Mouse (Mus musculus) thymus, postnatal 25 days (tissue): ENCODE results near the gene A2ml1.
A peak's percentile ranks its signal among the peaks of the same experiment; 100 is the strongest.
"Not testable (repeated sequence)": the region's sequence is repeated elsewhere in the genome, so short reads cannot be mapped to it uniquely, and the experiment has no call there.

Source experiments
- DNase-seq: peaks from one replicate; pipeline ENCODE4 v3.0.0; 2022

A2ml1 gene

DNA sequence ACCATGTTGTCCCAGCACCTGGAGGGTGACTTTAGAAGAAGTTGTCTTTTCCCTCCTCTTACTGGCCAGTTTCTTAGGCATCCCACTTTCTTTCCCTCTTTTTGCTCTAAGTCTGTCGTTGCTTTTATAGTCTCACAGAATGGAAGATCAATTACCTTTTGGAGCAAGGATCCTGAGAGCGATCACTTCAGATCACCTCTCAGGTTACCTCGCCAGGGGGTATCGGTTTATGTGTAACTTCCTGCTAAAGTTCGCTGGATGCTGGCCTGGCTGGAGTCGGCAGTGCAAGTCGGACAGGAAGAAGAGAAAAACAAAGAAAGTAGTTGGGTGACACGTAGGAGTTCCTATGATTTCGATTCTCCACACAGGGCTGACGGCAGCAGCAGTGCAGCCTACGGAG lies at the start of gene A2ml1:
Gene A2ml1 (minus strand): TSS at position 101 of the 400 bp plus-strand sequence.
- no peak for DNase-seq

DNA sequence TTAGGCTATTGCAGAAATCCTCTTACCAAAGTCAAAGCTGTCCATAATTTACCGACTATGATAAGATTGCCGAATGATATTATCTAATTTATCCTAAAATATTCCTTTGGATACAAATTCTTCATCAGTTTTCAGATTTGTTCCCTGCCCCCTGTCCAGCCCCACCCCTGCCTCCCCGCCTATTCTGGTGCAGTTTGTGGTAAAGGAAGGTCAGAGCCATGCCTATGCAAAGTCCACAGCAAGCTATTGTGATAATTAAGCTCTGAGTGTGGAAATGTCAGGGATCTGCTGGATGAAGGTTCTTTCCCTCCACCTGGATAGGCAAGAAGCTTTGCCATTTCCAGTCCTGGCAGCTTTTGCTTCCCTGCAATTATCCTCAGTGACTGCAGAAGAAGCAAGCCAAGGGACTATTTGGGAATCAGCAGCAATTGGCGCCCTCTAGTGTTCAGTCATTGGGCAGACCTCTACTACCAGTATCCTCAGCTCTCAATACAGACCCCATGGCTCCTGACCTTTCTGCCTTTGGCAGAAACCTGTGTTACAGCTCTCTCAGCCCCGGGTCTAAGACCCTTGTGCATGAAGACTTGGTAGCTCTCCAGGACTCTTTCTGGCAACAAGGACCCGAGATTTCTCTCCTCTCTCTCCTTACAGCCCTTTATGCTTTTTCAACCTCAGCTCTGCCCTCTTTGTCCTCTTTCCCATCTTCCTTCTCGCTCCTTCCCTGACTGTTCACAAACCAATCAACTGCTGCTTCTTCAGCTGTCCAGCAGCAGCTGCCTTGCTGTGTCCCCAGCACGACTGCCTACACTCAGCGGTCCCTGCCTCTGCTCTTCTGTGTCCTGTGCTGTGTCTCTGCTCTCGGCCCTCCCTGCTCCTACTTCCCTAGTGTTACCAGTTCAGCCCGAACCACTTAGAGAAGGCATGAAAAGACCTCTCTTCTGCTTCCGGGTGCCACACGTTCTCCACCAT lies 48.6 kb upstream of the A2ml1 start:
- peak; percentile 21 for DNase-seq

- DNase-seq, result not testable (repeated sequence)
Measured at GRCm38 (mm10) chr6:128625246-128625645, 43.8 kb upstream of the A2ml1 start.

DNA sequence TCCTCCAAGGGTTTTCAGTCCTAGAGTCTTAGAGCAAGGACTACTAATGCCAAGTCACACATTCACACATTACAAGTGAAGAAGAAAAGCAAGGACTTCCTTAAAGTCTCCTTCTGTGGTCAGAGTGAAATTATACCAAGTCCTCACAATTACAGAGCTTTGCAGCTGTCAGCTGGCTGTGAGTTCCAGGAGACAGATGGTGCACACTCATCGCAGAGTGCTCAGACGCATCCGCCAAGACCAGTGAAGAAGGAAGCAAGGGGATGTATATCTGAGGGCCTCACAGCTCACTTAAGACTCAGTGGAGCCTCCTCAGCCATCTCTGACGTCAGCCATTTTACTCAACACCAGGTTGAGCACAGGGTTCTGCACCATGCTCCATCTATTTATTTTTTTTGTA lies 43.0 kb upstream of the A2ml1 start:
- no peak for DNase-seq

GRCm38 (mm10) chr6:128623433-128623832 lies 42.0 kb upstream of the A2ml1 start, which contains the start of gene Klrb1a:
Klrb1a (minus strand) TSS chr6:128623533.
- not testable (repeated sequence) for DNase-seq

- DNase-seq, result no peak
Measured at GRCm38 (mm10) chr6:128622733-128623132, 41.3 kb upstream of the A2ml1 start.

DNA sequence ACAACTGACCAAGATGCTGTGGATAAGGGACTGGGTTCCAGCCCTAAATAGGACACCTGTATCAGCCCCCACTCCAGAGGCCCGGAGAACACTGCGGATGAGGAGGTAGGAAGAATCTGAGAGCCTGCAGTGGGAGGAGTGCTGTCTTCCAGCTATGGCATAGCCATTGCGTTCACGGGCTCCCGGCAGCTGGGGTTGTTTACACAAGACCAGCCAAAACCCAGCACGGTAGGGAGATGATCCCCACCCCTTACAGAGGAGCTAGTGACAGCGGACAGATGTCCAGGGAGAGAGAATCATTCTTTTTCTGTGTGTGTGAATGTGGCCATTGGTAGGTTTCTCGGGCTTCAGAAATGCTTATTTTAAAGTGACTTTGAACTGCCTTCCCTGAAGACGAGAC lies 24.9 kb upstream of the A2ml1 start:
- no peak for DNase-seq

- no peak for DNase-seq
Measured at GRCm38 (mm10) chr6:128604512-128604911, 23.1 kb upstream of the A2ml1 start.

DNA sequence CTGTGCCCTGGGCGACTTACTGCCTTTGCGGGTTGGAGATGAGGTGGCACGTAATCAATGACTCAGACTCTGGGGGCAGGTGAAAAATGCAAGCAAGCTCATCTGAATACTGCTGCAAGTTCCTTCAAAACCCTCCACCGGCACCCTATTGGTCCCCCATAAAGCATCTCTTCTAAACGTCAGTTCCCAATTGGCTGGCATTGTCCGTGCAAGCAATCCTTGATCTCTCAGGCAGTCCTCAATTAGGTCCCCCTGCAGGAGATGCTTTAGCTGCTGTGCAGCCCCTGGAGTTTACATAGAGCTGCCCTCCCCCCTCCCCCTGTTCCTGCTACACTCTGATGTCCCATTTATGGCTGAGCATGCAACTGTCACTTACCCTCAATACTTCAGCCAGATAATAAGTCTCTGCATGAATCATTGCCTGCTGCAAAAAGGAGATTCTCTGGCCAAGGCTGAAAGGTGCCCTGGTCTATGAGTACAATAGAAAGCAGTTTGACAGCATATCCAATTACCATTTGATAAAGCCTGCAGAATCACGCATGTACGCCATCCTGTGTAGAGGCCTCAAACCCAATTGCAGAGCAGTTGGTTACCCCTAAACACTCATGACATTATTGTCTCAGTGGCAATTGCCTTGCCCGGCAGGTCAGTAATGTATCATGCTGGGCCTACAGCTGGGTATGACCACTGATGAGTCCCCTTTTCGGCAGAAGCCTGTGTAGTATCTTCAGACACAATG lies 21.2 kb upstream of the A2ml1 start:
- DNase-seq, result no peak

DNA sequence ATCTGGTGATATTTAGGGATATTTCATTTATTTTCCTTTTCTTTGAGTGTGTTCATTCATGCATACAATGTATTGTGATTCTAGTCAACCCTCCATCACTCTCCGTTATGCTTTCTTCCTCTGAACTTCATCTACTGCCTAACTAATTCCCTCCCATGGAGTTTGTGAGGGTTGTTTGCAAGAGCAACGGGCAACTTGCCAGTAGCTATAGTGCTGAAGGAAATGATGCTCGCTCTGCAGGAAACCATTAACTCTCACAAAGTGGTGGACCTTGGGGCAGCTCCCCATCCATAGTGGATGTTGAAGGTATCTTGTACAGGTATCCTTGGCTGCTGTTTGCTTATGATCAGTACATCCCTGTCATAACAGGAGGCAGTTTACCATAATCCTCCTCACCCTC lies 20.6 kb upstream of the A2ml1 start:
- DNase-seq, result no peak

DNA sequence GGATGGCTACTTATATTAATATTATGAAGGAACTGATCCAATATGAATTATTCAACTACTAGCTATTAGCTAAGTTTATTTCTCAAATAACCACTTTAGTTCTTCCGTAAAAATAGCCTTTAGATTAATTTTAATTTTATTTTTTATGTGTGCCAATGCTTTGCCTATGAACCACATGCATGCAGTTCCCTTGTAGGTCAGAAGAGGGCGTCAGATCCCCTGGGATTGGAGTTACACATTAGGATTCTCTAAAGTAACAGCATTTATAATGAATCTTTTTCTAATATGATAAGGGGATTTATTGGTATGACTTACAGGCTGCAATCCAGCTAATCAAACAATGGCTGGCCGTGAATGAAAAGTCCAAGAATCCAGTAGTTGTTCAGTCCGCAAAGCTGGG lies 18.1 kb upstream of the A2ml1 start:
- DNase-seq, result no peak

DNA sequence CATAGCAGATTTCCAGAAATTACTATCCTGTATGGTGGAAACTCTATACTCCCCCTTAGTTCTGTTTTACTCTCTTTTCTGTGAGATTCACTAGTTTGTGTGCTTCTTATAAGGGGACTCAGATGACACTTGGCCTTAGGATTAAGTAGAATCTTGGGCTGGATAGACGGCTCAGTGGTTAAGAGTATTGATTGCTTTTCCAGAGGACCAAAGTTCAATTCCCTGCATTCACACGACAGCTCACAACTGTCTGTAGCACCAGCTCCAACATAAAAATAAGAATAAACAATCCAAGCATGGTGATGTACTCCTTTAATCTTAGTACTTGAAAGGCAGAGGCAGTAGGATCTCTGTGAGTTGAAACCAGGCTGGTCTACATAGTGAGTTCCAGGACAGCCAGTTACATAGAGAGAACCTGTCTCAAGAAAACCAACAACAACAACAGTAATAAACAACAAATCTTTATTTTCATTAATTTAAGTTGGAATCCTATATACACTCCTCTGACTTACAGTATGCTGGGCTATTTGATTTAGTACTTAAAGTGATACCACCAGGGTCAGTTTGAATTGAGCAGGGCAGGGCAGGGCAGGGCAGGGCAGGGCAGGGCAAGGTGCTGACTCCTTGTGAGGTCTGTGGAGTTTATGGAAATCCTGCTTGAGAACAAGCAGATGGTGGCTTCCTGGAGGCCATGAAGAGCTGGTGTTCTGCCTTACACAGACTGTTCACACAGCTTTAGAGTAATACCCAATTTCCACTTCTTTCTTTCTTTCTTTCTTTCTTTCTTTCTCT lies 17.0 kb upstream of the A2ml1 start:
- DNase-seq, result no peak

DNA sequence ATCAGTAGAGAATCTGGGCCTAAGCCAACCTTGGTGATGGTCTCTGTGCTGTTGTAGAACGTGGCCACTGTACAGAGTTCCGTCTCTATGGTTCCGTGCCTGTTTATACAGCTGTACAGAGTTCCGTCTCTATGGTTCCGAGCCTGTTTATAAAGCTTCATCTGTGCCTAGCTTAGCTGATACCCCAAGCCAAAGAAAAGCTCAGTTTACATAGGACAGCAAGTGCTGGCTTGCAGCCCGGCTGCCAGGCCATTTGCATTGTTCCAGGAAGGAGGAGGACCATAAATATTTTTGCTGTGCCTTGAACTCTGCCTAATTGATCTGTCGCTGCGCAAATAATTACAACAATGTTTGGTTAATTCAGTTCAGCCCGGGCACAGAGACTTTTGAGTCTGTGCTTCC lies 15.7 kb upstream of the A2ml1 start:
- no peak for DNase-seq

DNA sequence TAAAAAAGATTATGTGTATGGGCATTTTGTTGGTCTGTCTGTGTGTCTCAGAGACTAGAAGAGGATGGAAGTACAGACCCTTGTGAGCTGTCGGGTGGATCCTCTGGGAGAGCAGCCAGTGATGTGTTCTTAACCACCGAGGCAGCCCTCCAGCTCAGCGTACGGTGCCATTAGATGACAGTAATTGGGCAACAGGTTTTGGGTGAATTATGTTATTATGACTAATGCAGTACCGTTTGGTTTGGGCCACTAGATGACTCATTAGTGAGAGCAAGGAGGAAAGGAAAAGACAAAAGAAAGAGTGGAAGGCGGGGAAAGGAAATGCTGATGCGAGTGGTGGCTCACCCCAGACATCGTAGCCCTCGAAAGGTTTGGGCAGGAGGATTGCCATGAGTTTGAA lies 13.2 kb upstream of the A2ml1 start:
- DNase-seq, result no peak

DNA sequence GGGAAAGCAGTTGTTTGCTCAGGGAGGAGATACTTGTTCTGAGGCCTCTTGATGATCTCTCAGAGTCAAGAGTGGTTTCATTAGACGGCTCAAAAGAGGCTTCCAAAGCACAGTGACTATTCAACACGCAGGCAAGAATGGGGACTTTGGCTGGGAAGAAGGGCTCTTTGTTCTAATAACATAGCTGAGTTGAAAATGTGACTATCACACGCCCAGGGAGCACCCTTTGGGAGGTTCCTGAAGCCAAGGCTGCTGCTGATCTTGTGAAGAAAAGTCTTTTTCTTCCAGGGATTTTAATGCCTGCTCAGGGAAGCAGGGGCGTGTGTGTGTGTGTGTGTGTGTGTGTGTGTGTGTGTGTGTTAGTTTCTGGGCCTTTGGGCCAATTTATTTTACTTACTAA lies 8.0 kb upstream of the A2ml1 start:
- DNase-seq, result no peak

GRCm38 (mm10) chr6:128587619-128588018 lies 6.2 kb upstream of the A2ml1 start:
- DNase-seq, result no peak

- no peak for DNase-seq
Measured at GRCm38 (mm10) chr6:128585642-128586245, 4.3 kb upstream of the A2ml1 start.

DNA sequence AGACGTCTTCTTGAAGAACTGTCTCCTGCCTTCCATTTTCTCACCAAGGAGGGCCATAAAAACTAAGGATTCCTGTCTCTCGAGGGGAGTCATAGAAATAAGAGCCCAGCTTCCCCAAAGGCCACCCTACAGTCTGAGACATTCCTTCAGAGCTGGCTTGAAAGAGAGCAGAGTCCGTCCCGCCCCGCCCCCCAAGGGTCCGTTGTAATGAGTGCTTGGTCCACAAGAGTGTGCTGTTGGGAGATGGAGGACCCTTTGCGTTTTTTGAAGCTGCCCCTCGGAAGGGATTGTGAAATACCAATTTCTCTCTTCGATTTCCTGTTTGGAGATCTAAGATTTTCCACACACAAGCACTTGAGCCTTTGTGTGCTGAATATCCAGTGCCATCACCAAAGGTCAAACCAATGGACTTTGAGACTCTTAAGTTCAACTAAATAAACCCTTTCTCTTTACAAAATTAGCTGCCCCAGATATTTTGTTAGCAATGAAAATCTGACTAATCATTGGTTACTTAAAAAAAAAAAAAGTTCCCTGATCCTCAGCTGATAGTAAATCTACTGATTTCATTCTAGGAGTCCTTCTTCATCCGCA lies 2.8 kb upstream of the A2ml1 start:
- no peak for DNase-seq

- no peak for DNase-seq
Measured at GRCm38 (mm10) chr6:128577301-128577700, 4.1 kb downstream of the A2ml1 start.

GRCm38 (mm10) chr6:128566589-128566988 lies 14.8 kb downstream of the A2ml1 start:
- DNase-seq, result no peak

- DNase-seq, result no peak
Measured at GRCm38 (mm10) chr6:128554049-128554448, 27.4 kb downstream of the A2ml1 start.
